Mouse (Mus musculus) bone marrow, adult 2 months (tissue): ENCODE measurements around the gene Kif14. TPM values are rescaled to one million over a fixed set of nuclear protein-coding genes. Genes with fewer than 3 reads are reported as not detected.

ENCODE experiments used
- H3K27ac ChIP-seq: fragments of 200-500 bp; 2 replicates; pipeline ENCODE4 v1.5.1; 2012; ENCODE audit warnings: low read depth, mild to moderate bottlenecking, control low read depth, inconsistent platforms, low read length; ENCODE audit not compliant: control insufficient read depth, poor library complexity, insufficient read depth
- H3K4me1 ChIP-seq: fragments of 200-500 bp; 2 replicates; pipeline ENCODE4 v1.6.1; 2011; ENCODE audit warnings: low read length; ENCODE audit not compliant: control insufficient read depth, insufficient read depth
- H3K4me3 ChIP-seq: fragments of 200-500 bp; replicated peaks from 2 replicates; pipeline ENCODE3; 2011; ENCODE audit warnings: mild to moderate bottlenecking, low read depth, low read length, control low read depth; ENCODE audit not compliant: control insufficient read depth
- CTCF ChIP-seq: fragments of 200-500 bp; IDR thresholded peaks from 2 replicates; pipeline ENCODE4 v1.5.1; 2011; ENCODE audit warnings: low read length, control low read depth; ENCODE audit not compliant: control insufficient read depth, insufficient read depth
- POLR2A ChIP-seq: fragments of 200-500 bp; IDR thresholded peaks from 2 replicates; pipeline ENCODE4 v1.6.1; 2011; ENCODE audit warnings: low read depth, mild to moderate bottlenecking, control low read depth, low read length, borderline replicate concordance; ENCODE audit not compliant: control insufficient read depth
- WGBS: fragments of 180-500 bp; shearing (Covaris S2); methylation state at CpG from one replicate; pipeline ENCODE4 v1.1.7; 2018; 5-methylcytosine and 5-hydroxymethylcytosine counted together
- polyA plus RNA-seq: library from polyadenylated mRNA; stranded (reverse); fragments of >200 nt; gene quantifications from 2 replicates; pipeline ENCODE4 v1.2.4, GENCODE M21; 2011; ENCODE audit warnings: low replicate concordance; ENCODE audit not compliant: missing spikeins, insufficient read depth, insufficient read length

The Kif14 gene
- polyA plus RNA-seq, 1 experiment, result 15.0 TPM

- Histone ChIP-seq H3K27ac (no peak overlapping the region), H3K4me3 (no peak overlapping the region), H3K4me1 (peaks cover 4% of the 10 kb centered on the region)
- WGBS, result 18% methylated on average over 8 of the region's 8 CpGs
- TF ChIP-seq POLR2A, result no peak
- TF ChIP-seq CTCF, result no peak
Observed at GRCm38 (mm10) chr1:136580266-136580665, 114.1 kb downstream of the Kif14 start.

Other genes starting within 250 kb of the Kif14 start
- gene Inava, start 232.1 kb upstream of the Kif14 start, polyA plus RNA-seq, result not detected in 2 replicates
- gene Gpr25, start 205.5 kb upstream of the Kif14 start, polyA plus RNA-seq, result not detected in 2 replicates
- 17.9 and 19.6 TPM in 2 replicates for gene Camsap2, start 120.2 kb upstream of the Kif14 start, polyA plus RNA-seq
- 2.8 and 3.9 TPM in 2 replicates for gene Ddx59, start 51.1 kb upstream of the Kif14 start, polyA plus RNA-seq
- 3.0 and 7.9 TPM in 2 replicates for gene Zfp281, start 158.6 kb downstream of the Kif14 start, polyA plus RNA-seq